Comparison of ENCODE assay signal across 8 mouse cellular contexts in the genomic region with DNA sequence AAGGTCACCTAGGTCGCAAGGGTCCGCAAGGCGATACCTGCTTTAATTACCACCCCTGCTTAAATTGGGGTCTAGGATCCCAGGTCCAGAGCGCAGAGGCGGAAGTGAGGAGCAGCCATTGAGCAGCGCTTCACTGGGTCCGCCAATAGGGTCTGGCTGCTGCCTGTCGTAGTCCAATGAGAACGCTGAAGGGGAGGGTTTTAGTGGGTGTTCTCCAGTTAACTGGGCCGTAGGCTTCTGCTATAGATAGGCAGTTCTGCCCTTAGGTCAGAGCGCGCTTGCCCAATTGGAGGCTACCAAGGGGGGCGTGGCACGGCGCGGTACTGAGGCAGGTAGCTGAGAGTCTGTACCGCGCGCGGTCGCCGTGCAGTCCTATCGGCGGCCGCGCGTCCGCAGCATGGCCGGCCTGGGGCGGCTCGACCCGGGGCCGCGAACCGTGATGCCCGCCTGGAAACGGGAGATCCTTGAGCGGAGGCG. TPM values are rescaled to one million over a fixed set of nuclear protein-coding genes. Genes with fewer than 3 reads are reported as not detected.
A peak's percentile ranks its signal among the peaks of the same experiment; 100 is the strongest.
DNase-seq lines count a peak whose midpoint lies in the region; ATAC-seq and TF ChIP-seq lines count a peak whose summit lies in the region.

A gene (plus strand): TSS at position 328 of the 477 bp plus-strand sequence.

- H3K9ac ChIP-seq in hindbrain, postnatal 0 days (replicated peaks; ENCODE audit: low read length): peak within 1 kb of the TSS; percentile 66

- no peak for TF ChIP-seq CTCF in gastrocnemius, adult 2 months (IDR thresholded peaks at IDR 0.05)
- TF ChIP-seq CTCF in hindbrain, postnatal 0 days (IDR thresholded peaks at IDR 0.05; ENCODE audit: low read depth): no peak; the same call in 1 of the 2 replicates
- no peak; the same call in none of the 2 replicates for TF ChIP-seq CTCF in left cerebral cortex, adult 2 months (IDR thresholded peaks at IDR 0.05)

- no peaks in the 10 kb centered on the region for H3K36me3 ChIP-seq in hindbrain, postnatal 0 days (ENCODE audit: insufficient read depth, low read length)

- peak within 1 kb of the TSS; percentile 85 for H3K27ac ChIP-seq in gastrocnemius, adult 2 months
- peak within 1 kb of the TSS; percentile 79 for H3K27ac ChIP-seq in hindbrain, postnatal 0 days
- peak within 1 kb of the TSS; percentile 83 for H3K27ac ChIP-seq in left cerebral cortex, adult 2 months

- peak within 1 kb of the TSS; percentile 91 for H3K4me3 ChIP-seq in gastrocnemius, adult 2 months
- peak within 1 kb of the TSS; percentile 60 for H3K4me3 ChIP-seq in hindbrain, postnatal 0 days (ENCODE audit: low read length)
- peak within 1 kb of the TSS; percentile 86 for H3K4me3 ChIP-seq in left cerebral cortex, adult 2 months

- H3K27me3 ChIP-seq in hindbrain, postnatal 0 days (ENCODE audit: insufficient read depth, low read length): no peaks in the 10 kb centered on the region

- intact Hi-C loops in gastrocnemius, adult 2 months (cut with DNase I): no loop called here
- intact Hi-C loops in left cerebral cortex, adult 2 months (cut with DNase I): loop anchor here (2.0 kb wide), 2 partner anchors 34 to 70 kb away; no protein-coding TSS in a partner anchor

- H3K4me2 ChIP-seq in hindbrain, postnatal 0 days (ENCODE audit: low read depth, low read length): peak within 1 kb of the TSS; percentile 76

- under 1% methylated on average over 39 of the region's 39 CpGs for WGBS in hindbrain, postnatal 0 days

- peaks cover 38% of the 10 kb centered on the region for H3K4me1 ChIP-seq in hindbrain, postnatal 0 days (ENCODE audit: insufficient read depth, low read length)

- no peaks in the 10 kb centered on the region for H3K9me3 ChIP-seq in hindbrain, postnatal 0 days (ENCODE audit: low read length)

- ATAC-seq in common myeloid progenitor, adult 5-6 weeks (replicated peaks; ENCODE audit: low read depth, poor library complexity, severe bottlenecking): peak; percentile 97
- peak; percentile 97 for ATAC-seq in hindbrain, postnatal 0 days
- peak; percentile 96 for ATAC-seq in megakaryocyte, adult 5-6 weeks (ENCODE audit: poor library complexity, severe bottlenecking)

- peak; percentile 98 for DNase-seq in ZHBTc4 (ENCODE audit: low read depth, low spot score)
- DNase-seq in gastrocnemius, adult 2 months: peak; percentile 97
- DNase-seq in hindbrain, postnatal 0 days (ENCODE audit: low spot score): peak; percentile 98
- peak; percentile 88 to 92 for DNase-seq in left cerebral cortex, adult 2 months (ENCODE audit: extremely low spot score in 1 of 2, low spot score in 2 of 2)
- DNase-seq in right cerebral cortex, adult 2 months (ENCODE audit: low spot score in 2 of 2): peak; percentile 93 to 94
- peak; percentile 97 for DNase-seq in urinary bladder, postnatal 14 days (ENCODE audit: low spot score)

RNA-seq across cellular contexts. Expression of the gene that starts here (rescaled TPM):
- 12.4 and 17.0 TPM in 2 replicates for total RNA-seq in common myeloid progenitor, adult 5-6 weeks (2017)
- 1 to 10 TPM; 3.1 to 3.5 TPM for total RNA-seq in gastrocnemius, adult 2 months (2021)
- 39.1 and 45.6 TPM in 2 replicates for total RNA-seq in hindbrain, postnatal 0 days (2014; rRNA removed)
- 30.0 and 31.1 TPM in 2 replicates for polyA plus RNA-seq in hindbrain, postnatal 0 days (2015; fragmentation: Nextera tagmentation; extraction: Ambion mirVana)
- 10 to 100 TPM; 20.9 to 21.8 TPM for total RNA-seq in left cerebral cortex, adult 2 months (2021)
- total RNA-seq in megakaryocyte, adult 5-6 weeks (2015): 7.5 and 10.5 TPM in 2 replicates
- total RNA-seq in megakaryocyte, adult 5-6 weeks (2017): 5.2 and 6.0 TPM in 2 replicates

Comparison
In these comparisons a context has a peak if more than half of its experiments do, and no peak if none do; other contexts are left out.
1. Peak in every context shown above with its lines: DNase-seq, ATAC-seq, H3K4me3 ChIP-seq and H3K27ac ChIP-seq.